Mouse (Mus musculus) heart, embryonic 16.5 days (tissue): ENCODE measurements around the gene Mob3c. TPM values are rescaled to one million over a fixed set of nuclear protein-coding genes. Genes with fewer than 3 reads are reported as not detected.
A peak's percentile ranks its signal among the peaks of the same experiment; 100 is the strongest.

Experiments
- ATAC-seq: fragments of 200-750 bp; cut with Nextera tagmentation; replicated peaks from 2 replicates; pipeline ENCODE4 v1.8.0; 2017; ENCODE audit warnings: moderate number of reproducible peaks; ENCODE audit not compliant: insufficient read depth, low FRiP score; ENCODE audit errors: extremely low read depth
- H3K27ac ChIP-seq: fragments of 300-500 bp; sonication (generic); 2 replicates; pipeline ENCODE4 v1.5.1; 2014; ENCODE audit warnings: mild to moderate bottlenecking, low read length, control low read depth, moderate library complexity
- H3K27me3 ChIP-seq: fragments of 300-500 bp; sonication (generic); 2 replicates; pipeline ENCODE4 v1.6.1; 2014; ENCODE audit warnings: low read length, mixed read lengths; ENCODE audit not compliant: control insufficient read depth, insufficient read depth
- H3K36me3 ChIP-seq: fragments of 300-500 bp; sonication (generic); 2 replicates; pipeline ENCODE4 v1.6.1; 2014; ENCODE audit not compliant: control insufficient read depth, insufficient read depth
- H3K4me1 ChIP-seq: fragments of 300-500 bp; sonication (generic); 2 replicates; pipeline ENCODE4 v1.6.1; 2014; ENCODE audit warnings: low read length, mixed read lengths; ENCODE audit not compliant: control insufficient read depth, insufficient read depth
- H3K4me2 ChIP-seq: fragments of 300-500 bp; sonication (generic); 2 replicates; pipeline ENCODE4 v1.6.1; 2014; ENCODE audit warnings: low read depth, mild to moderate bottlenecking, control low read depth, low read length
- H3K4me3 ChIP-seq: fragments of 300-500 bp; sonication (generic); 2 replicates; pipeline ENCODE4 v1.5.1; 2014; ENCODE audit warnings: mild to moderate bottlenecking, control low read depth, low read length
- H3K9ac ChIP-seq: fragments of 300-500 bp; sonication (generic); 2 replicates; pipeline ENCODE4 v1.6.1; 2014; ENCODE audit warnings: low read length, control low read depth
- H3K9me3 ChIP-seq: fragments of 300-500 bp; sonication (generic); replicated peaks from 2 replicates; pipeline ENCODE4 v1.6.1; 2016; ENCODE audit warnings: low read length; ENCODE audit not compliant: control insufficient read depth
- WGBS: fragments of 180-500 bp; shearing (Covaris S2); extraction: QIAGEN DNeasy Blood & Tissue Kit; methylation state at CpG from one replicate; pipeline ENCODE4 v1.1.7; 2014; 5-methylcytosine and 5-hydroxymethylcytosine counted together
- polyA plus RNA-seq: library from polyadenylated mRNA; unstranded; fragments of >200 nt; fragmentation: Nextera tagmentation; extraction: Ambion mirVana; gene quantifications from 2 replicates; pipeline ENCODE4 v1.2.1, GENCODE M21; 2015

The Mob3c gene
- 9.2 and 12.4 TPM in 2 replicates for polyA plus RNA-seq

- peak within 1 kb of the TSS; percentile 65 for H3K4me2 ChIP-seq
- H3K4me1 ChIP-seq = peaks cover 19% of the 10 kb centered on the region
- peaks cover 12% of the 10 kb centered on the region for H3K36me3 ChIP-seq
- WGBS = under 1% methylated on average over 57 of the region's 57 CpGs
- H3K9me3 ChIP-seq = no peaks in the 10 kb centered on the region
- peak within 1 kb of the TSS; percentile 83 for H3K4me3 ChIP-seq
- H3K9ac ChIP-seq = peak within 1 kb of the TSS; percentile 87
- H3K27me3 ChIP-seq = no peaks in the 10 kb centered on the region
- peak; percentile 90 for ATAC-seq
- peak within 1 kb of the TSS; percentile 91 for H3K27ac ChIP-seq
Measured at GRCm38 (mm10) chr4:115827888-115828571, at the start of gene Mob3c. TSS of gene Mob3c (plus strand) at chr4:115828092.

GRCm38 (mm10) chr4:115780269-115780668 lies 47.6 kb upstream of the Mob3c start:
- H3K27me3 ChIP-seq = no peaks in the 10 kb centered on the region
- whole genome bisulfite sequencing = 41% methylated on average over 6 of the region's 6 CpGs
- no peaks in the 10 kb centered on the region for H3K9me3 ChIP-seq
- H3K36me3 ChIP-seq = peaks cover 2% of the 10 kb centered on the region; the same call in 1 of the 2 replicates
- no peaks in the 10 kb centered on the region; the same call in 1 of the 2 replicates for H3K4me1 ChIP-seq
- H3K4me3 ChIP-seq = no peak overlapping the region
- ATAC-seq = no peak
- no peak overlapping the region for H3K4me2 ChIP-seq
- H3K9ac ChIP-seq = no peak overlapping the region
- no peak overlapping the region for H3K27ac ChIP-seq

- H3K36me3 ChIP-seq = peaks cover 2% of the 10 kb centered on the region; the same call in 1 of the 2 replicates
- H3K4me1 ChIP-seq = peaks cover 2% of the 10 kb centered on the region
- no peaks in the 10 kb centered on the region for H3K9me3 ChIP-seq
- ATAC-seq = no peak
- WGBS = 64% methylated on average over 3 of the region's 3 CpGs
- no peak within 1 kb of the TSS for H3K4me2 ChIP-seq
- no peak within 1 kb of the TSS for H3K9ac ChIP-seq
- H3K27me3 ChIP-seq = no peaks in the 10 kb centered on the region
- no peak within 1 kb of the TSS for H3K4me3 ChIP-seq
- no peak within 1 kb of the TSS for H3K27ac ChIP-seq
Measured at GRCm38 (mm10) chr4:115780918-115781317, 47.0 kb upstream of the Mob3c start, which contains the start of gene Tex38. TSS of gene Tex38 (minus strand) at chr4:115781018.

GRCm38 (mm10) chr4:115782026-115782805 lies 45.7 kb upstream of the Mob3c start:
- Histone ChIP-seq H3K9ac (no peak overlapping the region), H3K36me3 (no peaks in the 10 kb centered on the region), H3K4me1 (peaks cover 4% of the 10 kb centered on the region), H3K9me3 (no peaks in the 10 kb centered on the region), H3K27ac (no peak overlapping the region), H3K27me3 (no peaks in the 10 kb centered on the region), H3K4me3 (no peak overlapping the region), H3K4me2 (no peak overlapping the region)
- WGBS = 87% methylated on average over 5 of the region's 5 CpGs
- no peak for ATAC-seq

- Histone ChIP-seq H3K36me3 (peaks cover 11% of the 10 kb centered on the region), H3K4me2 (peak within 1 kb of the TSS; percentile 93), H3K9me3 (no peaks in the 10 kb centered on the region), H3K9ac (peak within 1 kb of the TSS; percentile 91), H3K27me3 (no peaks in the 10 kb centered on the region), H3K4me3 (peak within 1 kb of the TSS; percentile 72), H3K27ac (peak within 1 kb of the TSS; percentile 78), H3K4me1 (peaks cover 4% of the 10 kb centered on the region)
- ATAC-seq = peak; percentile 83
- WGBS = under 1% methylated on average over 69 of the region's 69 CpGs
Measured at GRCm38 (mm10) chr4:115784769-115785510, 43.0 kb upstream of the Mob3c start, which contains the start of gene Atpaf1. TSS of gene Atpaf1 (plus strand) at chr4:115784812.

- H3K9me3 ChIP-seq = no peaks in the 10 kb centered on the region
- ATAC-seq = peak; percentile 15; the same call in 1 of the 2 replicates
- peak overlapping the region; percentile 72 for H3K4me3 ChIP-seq
- H3K36me3 ChIP-seq = peaks cover 11% of the 10 kb centered on the region
- peak overlapping the region; percentile 78 for H3K27ac ChIP-seq
- H3K4me1 ChIP-seq = peaks cover 4% of the 10 kb centered on the region
- peak overlapping the region; percentile 93 for H3K4me2 ChIP-seq
- no peaks in the 10 kb centered on the region for H3K27me3 ChIP-seq
- WGBS = 42% methylated on average over 7 of the region's 7 CpGs
- peak overlapping the region; percentile 91 for H3K9ac ChIP-seq
Measured at GRCm38 (mm10) chr4:115785511-115786034, 42.3 kb upstream of the Mob3c start.

- WGBS = 70% methylated on average over 3 of the region's 3 CpGs
- Histone ChIP-seq H3K36me3 (peaks cover 44% of the 10 kb centered on the region), H3K9ac (no peak overlapping the region), H3K27ac (no peak overlapping the region), H3K4me2 (no peak overlapping the region), H3K9me3 (no peaks in the 10 kb centered on the region), H3K4me3 (no peak overlapping the region), H3K27me3 (no peaks in the 10 kb centered on the region), H3K4me1 (peaks cover 2% of the 10 kb centered on the region)
- ATAC-seq = no peak
Measured at GRCm38 (mm10) chr4:115790864-115791263, 37.0 kb upstream of the Mob3c start.

- Histone ChIP-seq H3K4me3 (no peak overlapping the region), H3K36me3 (peaks cover 63% of the 10 kb centered on the region), H3K9me3 (no peaks in the 10 kb centered on the region), H3K4me2 (no peak overlapping the region), H3K4me1 (no peaks in the 10 kb centered on the region), H3K27me3 (no peaks in the 10 kb centered on the region), H3K27ac (no peak overlapping the region), H3K9ac (no peak overlapping the region)
- 79% methylated on average over 3 of the region's 3 CpGs for WGBS
- no peak for ATAC-seq
Measured at GRCm38 (mm10) chr4:115795360-115795759, 32.5 kb upstream of the Mob3c start.
